Mouse (Mus musculus): ENCODE results near the gene Grin2c.

Grin2c gene

GRCm38 (mm10) chr11:115267061-115267883 is at the start of gene Grin2c:
Gene Grin2c, minus strand, starts transcription at chr11:115267243.
- no peak for DNase-seq (ENCODE audit: low spot score)

GRCm38 (mm10) chr11:115314249-115314648 is 47.2 kb upstream of the Grin2c start:
- DNase-seq (ENCODE audit: low spot score), result no peak

GRCm38 (mm10) chr11:115308781-115309180 is 41.7 kb upstream of the Grin2c start:
- DNase-seq (ENCODE audit: low spot score), result no peak

GRCm38 (mm10) chr11:115306863-115307262 is 39.8 kb upstream of the Grin2c start, which contains the start of gene Otop2:
Gene Otop2, plus strand, starts transcription at chr11:115307163.
- DNase-seq (ENCODE audit: low spot score), result no peak

GRCm38 (mm10) chr11:115303167-115303566 is 36.1 kb upstream of the Grin2c start:
- no peak for DNase-seq (ENCODE audit: low spot score)

- no peak for DNase-seq (ENCODE audit: low spot score)
Observed at GRCm38 (mm10) chr11:115301351-115301750, 34.3 kb upstream of the Grin2c start.

- DNase-seq (ENCODE audit: low spot score), result no peak
Observed at GRCm38 (mm10) chr11:115300745-115301144, 33.7 kb upstream of the Grin2c start.

- no peak for DNase-seq (ENCODE audit: low spot score)
Observed at GRCm38 (mm10) chr11:115298160-115298559, 31.1 kb upstream of the Grin2c start.

- no peak for DNase-seq (ENCODE audit: low spot score)
Observed at GRCm38 (mm10) chr11:115297214-115297826, 30.3 kb upstream of the Grin2c start, which contains the start of gene Fads6. Gene Fads6, minus strand, starts transcription at chr11:115297663.

GRCm38 (mm10) chr11:115296471-115297210 is 29.6 kb upstream of the Grin2c start:
- DNase-seq (ENCODE audit: low spot score), result no peak

GRCm38 (mm10) chr11:115295939-115296338 is 28.9 kb upstream of the Grin2c start:
- DNase-seq (ENCODE audit: low spot score), result no peak

GRCm38 (mm10) chr11:115292631-115293375 is 25.8 kb upstream of the Grin2c start:
- no peak for DNase-seq (ENCODE audit: low spot score)

GRCm38 (mm10) chr11:115291503-115291902 is 24.5 kb upstream of the Grin2c start:
- DNase-seq (ENCODE audit: low spot score), result no peak

GRCm38 (mm10) chr11:115290919-115291318 is 23.9 kb upstream of the Grin2c start:
- no peak for DNase-seq (ENCODE audit: low spot score)

GRCm38 (mm10) chr11:115290314-115290713 is 23.3 kb upstream of the Grin2c start:
- DNase-seq (ENCODE audit: low spot score), result no peak

GRCm38 (mm10) chr11:115289885-115290284 is 22.8 kb upstream of the Grin2c start:
- no peak for DNase-seq (ENCODE audit: low spot score)

- no peak for DNase-seq (ENCODE audit: low spot score)
Observed at GRCm38 (mm10) chr11:115288305-115288704, 21.3 kb upstream of the Grin2c start.

- no peak for DNase-seq (ENCODE audit: low spot score)
Observed at GRCm38 (mm10) chr11:115287386-115287785, 20.3 kb upstream of the Grin2c start.

- DNase-seq (ENCODE audit: low spot score), result no peak
Observed at GRCm38 (mm10) chr11:115286201-115286993, 19.4 kb upstream of the Grin2c start.

- DNase-seq (ENCODE audit: low spot score), result no peak
Observed at GRCm38 (mm10) chr11:115285282-115285681, 18.2 kb upstream of the Grin2c start.
